Mouse (Mus musculus) small intestine, adult 2 months (tissue): ENCODE data around the gene Ptpn23.

Experiments
- CTCF ChIP-seq: fragments of 200-500 bp; IDR thresholded peaks from 2 replicates; pipeline ENCODE4 v1.5.1; 2012; ENCODE audit warnings: low read depth, mild to moderate bottlenecking, control low read depth, inconsistent platforms, low read length, moderate library complexity, mixed read lengths; ENCODE audit not compliant: insufficient replicate concordance, insufficient read length; ENCODE audit errors: extremely low read depth
- POLR2A ChIP-seq: fragments of 200-500 bp; IDR thresholded peaks from 2 replicates; pipeline ENCODE4 v1.6.1; 2012; ENCODE audit warnings: low read depth, mild to moderate bottlenecking, control low read depth, inconsistent platforms, low read length, moderate library complexity

DNA sequence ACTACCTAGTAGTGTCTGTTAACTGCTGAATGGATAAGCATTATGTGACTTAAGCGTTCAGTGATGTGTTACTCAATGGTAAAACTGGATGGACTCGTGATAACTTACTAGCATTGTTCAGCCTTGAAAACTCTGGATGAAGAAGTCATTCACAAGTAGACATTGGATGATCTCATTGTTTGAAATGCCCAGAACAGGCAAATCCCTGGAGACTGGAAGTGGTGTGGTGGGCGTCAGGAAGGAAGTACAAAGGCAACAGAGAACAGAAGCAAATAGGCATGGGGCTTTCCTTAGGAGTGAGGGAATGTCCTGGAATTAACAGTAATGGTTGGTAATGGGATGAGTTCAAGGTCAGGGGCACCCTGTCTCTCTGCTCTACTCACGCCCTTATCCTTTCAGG is 59.1 kb downstream of the Ptpn23 start:
- TF ChIP-seq CTCF (no peak), POLR2A (no peak)
